Mouse (Mus musculus) lung, adult 2 months (tissue): ENCODE results near the gene Fmo6. TPM values are rescaled to one million over a fixed set of nuclear protein-coding genes. Genes with fewer than 3 reads are reported as not detected.

Experiments used
- DNase-seq: peaks from one replicate; pipeline ENCODE4 v3.0.0; 2022
- H3K4me1 ChIP-seq: fragments of 200-500 bp; 2 replicates; pipeline ENCODE4 v1.6.1; 2011; ENCODE audit warnings: low read length; ENCODE audit not compliant: control insufficient read depth, insufficient read depth
- H3K4me3 ChIP-seq: fragments of 200-500 bp; replicated peaks from 2 replicates; pipeline ENCODE3; 2011; ENCODE audit warnings: low read depth, mild to moderate bottlenecking, control low read depth, low read length; ENCODE audit errors: extremely low read depth
- CTCF ChIP-seq: fragments of 200-500 bp; IDR thresholded peaks from 2 replicates; pipeline ENCODE4 v1.5.1; 2011; ENCODE audit warnings: mild to moderate bottlenecking, low read length, control low read depth; ENCODE audit not compliant: insufficient read depth
- POLR2A ChIP-seq: fragments of 200-500 bp; IDR thresholded peaks from 2 replicates; pipeline ENCODE4 v1.6.1; 2011; ENCODE audit warnings: low read depth, mild to moderate bottlenecking, control low read depth, low read length, borderline replicate concordance; ENCODE audit errors: extremely low read depth
- WGBS: fragments of 180-500 bp; shearing (Covaris S2); methylation state at CpG from one replicate; pipeline ENCODE4 v1.1.7; 2018; 5-methylcytosine and 5-hydroxymethylcytosine counted together
- polyA plus RNA-seq: library from polyadenylated mRNA; depleted of rRNA; stranded (reverse); fragments of >200 nt; gene quantifications from 2 replicates; pipeline ENCODE4 v1.2.3, GENCODE M21; 2012

Gene Fmo6
- polyA plus RNA-seq, 1 experiment = 0.33 TPM

DNA sequence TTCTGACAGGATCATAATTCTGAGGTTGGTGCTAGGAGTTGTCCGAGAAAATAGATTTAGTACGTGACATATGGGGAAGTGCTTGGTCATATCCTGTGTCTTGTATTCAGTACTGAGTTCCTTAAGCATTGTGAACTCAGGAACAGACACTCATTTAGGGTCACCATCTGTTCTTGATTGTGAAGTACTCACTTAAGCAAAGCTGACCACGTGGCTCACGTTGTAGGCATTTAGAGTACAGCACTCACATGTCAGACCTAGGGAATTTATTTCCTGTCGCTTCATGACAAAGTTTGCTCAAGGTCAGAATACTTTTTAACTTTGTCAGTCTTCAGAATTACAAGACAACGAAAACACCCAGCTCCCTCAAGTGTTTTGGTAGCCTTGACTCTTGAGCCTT, 6.4 kb upstream of the Fmo6 start:
- DNase-seq = no peak
- H3K4me1 ChIP-seq = no peaks in the 10 kb centered on the region
- WGBS = 29% methylated on average over 6 of the region's 6 CpGs
- H3K4me3 ChIP-seq = no peak overlapping the region
- TF ChIP-seq CTCF (no peak), POLR2A (no peak)

DNA sequence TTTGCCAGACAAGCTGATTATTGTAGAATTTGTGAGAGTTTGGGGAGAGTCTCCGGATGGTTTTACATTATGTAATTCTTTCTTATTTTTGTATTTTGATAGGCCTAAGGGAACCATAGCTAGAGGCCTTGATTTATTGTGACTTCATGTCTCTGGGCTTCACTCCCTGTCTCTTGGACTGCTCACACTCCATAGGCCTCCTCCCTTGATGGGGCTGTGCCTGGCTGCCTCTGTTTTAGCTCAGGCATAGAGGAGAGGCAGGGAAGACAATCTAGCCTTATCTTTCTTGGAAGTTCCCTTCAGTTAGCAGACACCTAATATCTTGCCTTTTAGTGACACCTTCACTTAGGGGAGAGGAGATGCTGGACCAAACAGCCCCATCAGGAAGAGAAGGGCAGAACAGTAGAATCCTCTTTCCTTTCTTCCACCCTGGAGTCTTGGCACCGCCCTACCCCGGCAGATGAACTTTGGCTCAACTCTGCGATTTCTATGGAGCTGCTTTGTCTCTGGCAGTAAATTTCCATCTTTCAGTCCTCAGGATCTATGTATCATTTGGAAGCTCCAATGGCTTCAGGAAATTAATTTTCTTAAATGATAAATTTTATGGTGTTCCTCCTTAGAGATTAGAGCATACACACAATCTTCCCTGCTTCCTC, 1.5 kb upstream of the Fmo6 start:
- Histone ChIP-seq H3K4me3 (no peak overlapping the region), H3K4me1 (no peaks in the 10 kb centered on the region)
- TF ChIP-seq POLR2A = no peak
- no peak for TF ChIP-seq CTCF
- DNase-seq = no peak
- WGBS = 42% methylated on average over 4 of the region's 4 CpGs

GRCm38 (mm10) chr1:162937970-162938695, 818 bp upstream of the Fmo6 start:
- WGBS = 70% methylated on average over 5 of the region's 5 CpGs
- no peaks in the 10 kb centered on the region for H3K4me1 ChIP-seq
- no peak for DNase-seq
- no peak overlapping the region for H3K4me3 ChIP-seq
- no peak for TF ChIP-seq CTCF

DNA sequence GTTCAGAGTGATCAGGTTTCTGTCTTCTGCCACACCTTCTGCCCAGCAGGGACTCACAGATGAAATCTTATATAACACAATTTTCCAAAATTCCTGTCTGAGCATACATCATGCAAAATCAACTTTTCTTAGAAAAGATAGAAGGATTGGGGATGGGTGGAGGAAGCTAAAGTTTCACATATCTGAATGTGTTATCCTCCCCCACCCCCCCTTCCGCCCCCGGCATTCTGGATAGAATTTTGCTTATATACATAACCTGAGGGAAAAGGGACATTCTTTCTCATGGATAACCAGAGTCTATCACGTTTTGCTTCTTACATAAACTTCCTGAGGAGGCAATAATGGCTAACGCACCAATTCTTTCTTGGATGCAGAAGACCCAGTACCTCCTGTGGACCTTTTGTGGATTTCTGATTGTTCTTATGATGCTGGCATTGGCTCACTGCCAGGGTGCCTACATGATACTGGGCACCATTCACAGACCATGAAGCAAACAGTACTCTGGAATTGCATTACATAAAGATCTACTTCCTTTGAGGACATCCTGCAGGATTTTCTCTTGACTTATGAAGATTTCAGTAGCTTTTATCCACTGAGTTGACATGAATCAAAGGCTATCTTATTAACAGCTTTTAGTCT, 2.8 kb downstream of the Fmo6 start:
- 73% methylated on average over 4 of the region's 4 CpGs for WGBS

GRCm38 (mm10) chr1:162932386-162932785, 4.9 kb downstream of the Fmo6 start:
- Histone ChIP-seq H3K4me1 (peaks cover 16% of the 10 kb centered on the region), H3K4me3 (no peak overlapping the region)
- DNase-seq = no peak
- 66% methylated on average over 4 of the region's 4 CpGs for WGBS
- no peak for TF ChIP-seq CTCF
- TF ChIP-seq POLR2A = no peak

More for the DNA sequence above, 2.8 kb downstream of the Fmo6 start:
- Histone ChIP-seq H3K4me3 (no peak overlapping the region), H3K4me1 (peaks cover 16% of the 10 kb centered on the region)
- no peak for TF ChIP-seq CTCF
- no peak for TF ChIP-seq POLR2A
- DNase-seq = no peak

DNA sequence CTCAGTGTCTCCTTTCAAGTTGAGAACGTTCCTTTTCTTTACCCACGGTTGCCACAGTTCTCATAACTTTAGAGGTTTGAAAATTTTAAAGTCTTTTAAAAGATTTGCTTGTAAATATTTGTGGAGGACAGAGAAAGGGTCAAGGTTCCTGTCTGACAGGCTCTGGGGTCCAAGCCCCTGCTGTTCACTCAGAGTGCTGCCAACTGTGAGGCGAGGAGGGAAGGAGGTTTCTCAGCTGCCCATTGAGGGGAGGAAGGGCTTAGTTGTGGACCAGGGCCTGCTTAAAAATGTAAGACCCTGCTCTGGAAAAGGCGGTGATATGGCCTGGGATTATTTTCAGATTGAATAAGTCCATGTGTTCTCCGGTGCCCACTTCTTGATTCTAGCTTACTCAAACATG, 5.4 kb downstream of the Fmo6 start:
- no peak for TF ChIP-seq CTCF
- no peak for TF ChIP-seq POLR2A
- no peak for DNase-seq
- Histone ChIP-seq H3K4me3 (no peak overlapping the region), H3K4me1 (peaks cover 16% of the 10 kb centered on the region)
- WGBS = 44% methylated on average over 5 of the region's 5 CpGs

DNA sequence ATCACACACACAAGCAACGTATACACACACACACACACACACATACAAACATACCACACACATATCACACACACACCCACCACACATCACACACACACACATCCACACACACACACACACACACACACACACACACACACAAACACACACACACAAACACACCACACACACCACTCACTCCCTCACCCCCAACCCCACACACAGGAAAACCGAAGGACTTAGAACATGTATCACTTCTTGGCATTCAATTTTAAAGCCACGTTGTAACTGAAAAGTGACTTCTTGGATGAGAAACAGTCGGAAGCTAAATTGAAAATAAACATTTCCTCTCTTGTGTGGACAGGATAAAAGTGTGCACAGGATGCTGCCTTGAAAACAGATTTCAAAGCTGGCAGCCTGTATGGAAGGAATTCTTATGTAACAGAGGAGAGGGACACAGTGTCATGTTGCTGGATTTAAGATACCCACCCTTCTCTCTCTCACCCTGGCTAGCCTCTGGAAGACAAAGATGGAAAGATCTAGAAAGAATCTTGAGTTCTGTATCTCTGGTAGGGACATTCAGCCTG, 5.9 kb downstream of the Fmo6 start:
- Histone ChIP-seq H3K4me1 (peaks cover 16% of the 10 kb centered on the region), H3K4me3 (no peak overlapping the region)
- no peak for DNase-seq
- WGBS = 35% methylated on average over 4 of the region's 4 CpGs
- TF ChIP-seq POLR2A (no peak), CTCF (no peak)

- no peak for DNase-seq
- H3K4me1 ChIP-seq = peaks cover 16% of the 10 kb centered on the region
- 48% methylated on average over 2 of the region's 2 CpGs for WGBS
- TF ChIP-seq CTCF (no peak), POLR2A (no peak)
- no peak overlapping the region for H3K4me3 ChIP-seq
These were observed 6.7 kb downstream of the Fmo6 start for GRCm38 (mm10) chr1:162930631-162931030.

DNA sequence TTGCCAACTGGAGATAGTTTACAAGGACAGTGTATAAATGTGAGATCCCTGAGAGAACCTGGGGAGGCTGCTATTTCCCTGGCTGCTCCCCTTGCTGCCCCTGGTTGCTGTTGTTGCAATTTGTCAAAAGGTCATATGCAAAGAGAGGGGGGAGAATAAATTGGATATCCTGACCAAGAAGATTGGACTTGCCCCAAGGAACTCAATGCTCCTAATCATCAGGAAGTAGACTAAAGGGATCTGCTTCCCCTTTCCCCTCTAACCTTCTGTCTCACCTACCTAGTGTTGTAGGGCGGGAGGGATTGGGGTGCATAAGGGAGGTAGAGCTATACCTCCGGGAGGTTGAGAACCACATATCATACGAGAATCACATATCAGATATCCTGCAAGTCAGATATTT, 8.2 kb downstream of the Fmo6 start:
- Histone ChIP-seq H3K4me3 (no peak overlapping the region), H3K4me1 (peaks cover 16% of the 10 kb centered on the region)
- DNase-seq = no peak
- TF ChIP-seq CTCF = no peak
- no peak for TF ChIP-seq POLR2A
- 67% methylated on average over 3 of the region's 3 CpGs for WGBS

GRCm38 (mm10) chr1:162925121-162925520, 12.2 kb downstream of the Fmo6 start:
- WGBS = 71% methylated on average over 1 of the region's 1 CpGs
- no peak for TF ChIP-seq POLR2A
- no peak for TF ChIP-seq CTCF
- Histone ChIP-seq H3K4me1 (no peaks in the 10 kb centered on the region), H3K4me3 (no peak overlapping the region)
- DNase-seq = no peak
